Mouse (Mus musculus) forebrain, embryonic 16.5 days (tissue): ENCODE measurements at regions not wholly inside any gene's neighbourhood (a gene's known extent, or its start where the extent isn't known, plus 50 kb on each side); places are given as distances from the start of the nearest gene placed in this dataset.

Experiments used
- ATAC-seq: fragments of 200-750 bp; cut with Nextera tagmentation; 2 replicates; pipeline ENCODE4 v1.8.0; 2017; ENCODE audit warnings: mild to moderate bottlenecking, moderate library complexity
- H3K27ac ChIP-seq: fragments of 300-500 bp; sonication (generic); 2 replicates; pipeline ENCODE4 v1.5.1; 2014; ENCODE audit warnings: low read length, control low read depth
- H3K27me3 ChIP-seq: fragments of 300-500 bp; sonication (generic); replicated peaks from 2 replicates; pipeline ENCODE4 v1.6.1; 2014; ENCODE audit warnings: low read length; ENCODE audit not compliant: control insufficient read depth, insufficient read depth
- H3K36me3 ChIP-seq: fragments of 300-500 bp; sonication (generic); 2 replicates; pipeline ENCODE4 v1.6.1; 2014; ENCODE audit not compliant: control insufficient read depth, insufficient read depth
- H3K4me1 ChIP-seq: fragments of 300-500 bp; sonication (generic); replicated peaks from 2 replicates; pipeline ENCODE4 v1.6.1; 2014; ENCODE audit warnings: low read length; ENCODE audit not compliant: control insufficient read depth, insufficient read depth
- H3K4me2 ChIP-seq: fragments of 300-500 bp; sonication (generic); 2 replicates; pipeline ENCODE4 v1.6.1; 2014; ENCODE audit warnings: mild to moderate bottlenecking, low read length, control low read depth
- H3K4me3 ChIP-seq: fragments of 300-500 bp; sonication (generic); replicated peaks from 2 replicates; pipeline ENCODE4 v1.5.1; 2014; ENCODE audit warnings: mild to moderate bottlenecking, low read length, control low read depth
- H3K9ac ChIP-seq: fragments of 300-500 bp; sonication (generic); replicated peaks from 2 replicates; pipeline ENCODE4 v1.6.1; 2014; ENCODE audit warnings: low read depth, low read length, control low read depth
- H3K9me3 ChIP-seq: fragments of 300-500 bp; sonication (generic); 2 replicates; pipeline ENCODE4 v1.6.1; 2016; ENCODE audit warnings: low read length; ENCODE audit not compliant: control insufficient read depth
- whole genome bisulfite sequencing: fragments of 180-500 bp; shearing (Covaris S2); extraction: QIAGEN DNeasy Blood & Tissue Kit; methylation state at CpG from one replicate; pipeline ENCODE4 v1.1.7; 2014; 5-methylcytosine and 5-hydroxymethylcytosine counted together

DNA sequence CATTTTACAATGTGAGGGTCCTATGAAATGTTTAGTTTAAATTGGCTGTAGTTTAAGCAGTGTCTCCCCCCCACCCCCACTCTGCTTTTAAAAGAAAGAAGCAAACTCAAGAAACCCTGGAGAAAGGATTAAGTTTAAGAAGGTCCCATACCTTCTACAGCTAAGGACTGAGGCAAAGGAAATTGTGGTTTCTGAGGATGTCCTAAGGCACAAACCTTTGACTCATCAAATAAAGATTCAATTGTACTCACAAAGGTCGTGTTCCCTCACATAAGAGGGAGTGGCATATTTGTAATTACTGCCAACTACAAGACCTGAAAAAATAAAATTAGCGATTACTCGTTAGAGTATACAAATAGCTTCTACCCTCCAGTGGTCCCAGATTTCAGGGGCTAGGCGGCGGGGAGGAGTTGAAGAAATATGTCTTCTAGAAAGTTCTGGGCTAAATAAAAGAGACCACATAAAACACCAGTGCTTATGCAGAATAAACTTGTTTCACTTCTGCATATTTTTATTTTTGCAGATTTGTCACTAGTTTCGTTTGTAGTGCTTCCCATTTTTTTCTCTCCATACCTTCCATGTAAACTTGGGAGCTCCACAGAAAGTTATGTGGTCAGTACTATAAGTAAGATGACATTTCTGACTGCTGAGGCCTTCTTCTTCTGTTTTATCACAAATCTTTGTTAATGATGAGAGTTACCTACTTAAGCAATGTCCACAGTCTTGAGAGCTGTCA lies 127.0 kb downstream of the Csl start:
- no peak overlapping the region for H3K4me2 ChIP-seq
- no peak overlapping the region for H3K9ac ChIP-seq
- 67% methylated on average over 6 of the region's 6 CpGs for WGBS
- H3K4me1 ChIP-seq, result no peaks in the 10 kb centered on the region
- H3K27me3 ChIP-seq, result no peaks in the 10 kb centered on the region
- no peak overlapping the region for H3K27ac ChIP-seq
- H3K36me3 ChIP-seq, result no peaks in the 10 kb centered on the region
- ATAC-seq, result no peak
- no peaks in the 10 kb centered on the region for H3K9me3 ChIP-seq
- H3K4me3 ChIP-seq, result no peak overlapping the region

- Histone ChIP-seq H3K9me3 (no peaks in the 10 kb centered on the region), H3K27ac (no peak overlapping the region), H3K36me3 (no peaks in the 10 kb centered on the region), H3K4me2 (no peak overlapping the region), H3K4me1 (peaks cover 10% of the 10 kb centered on the region), H3K4me3 (no peak overlapping the region), H3K9ac (no peak overlapping the region), H3K27me3 (no peaks in the 10 kb centered on the region)
- 0 out of 2 replicates have a peak, but pooled peaks have one; percentile 7 for ATAC-seq
- 42% methylated on average over 4 of the region's 4 CpGs for WGBS
Measured at GRCm38 (mm10) chr10:99635796-99636195, 123.7 kb downstream of the Csl start.

DNA sequence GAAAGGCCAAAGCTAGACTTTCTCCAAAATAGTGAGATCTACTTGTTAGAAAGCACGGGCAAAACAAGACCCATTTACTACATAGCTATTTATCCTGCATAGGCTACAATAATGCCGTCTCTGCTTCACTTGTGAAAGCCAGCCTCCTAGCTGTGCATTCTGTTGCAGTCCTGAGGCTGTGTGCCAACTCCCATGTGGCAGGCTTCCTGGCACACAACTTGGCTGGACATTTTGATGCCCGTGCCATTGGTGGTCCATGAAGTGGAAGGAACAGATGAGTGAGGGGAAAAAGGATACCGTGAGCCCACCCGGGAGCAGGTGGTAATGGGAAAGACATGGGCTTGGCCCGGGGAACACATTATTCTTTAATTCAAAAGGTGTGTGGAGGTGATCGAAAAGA lies 120.4 kb downstream of the Csl start:
- H3K4me3 ChIP-seq, result no peak overlapping the region
- WGBS, result 30% methylated on average over 7 of the region's 7 CpGs
- H3K4me2 ChIP-seq, result peak overlapping the region; percentile 24; the same call in 1 of the 2 replicates
- no peak overlapping the region for H3K9ac ChIP-seq
- peak; percentile 88 for ATAC-seq
- H3K36me3 ChIP-seq, result no peaks in the 10 kb centered on the region
- no peaks in the 10 kb centered on the region for H3K9me3 ChIP-seq
- peaks cover 10% of the 10 kb centered on the region for H3K4me1 ChIP-seq
- peak overlapping the region; percentile 37; the same call in 1 of the 2 replicates for H3K27ac ChIP-seq
- no peaks in the 10 kb centered on the region; the same call in 1 of the 2 replicates for H3K27me3 ChIP-seq

- Histone ChIP-seq H3K9ac (no peak overlapping the region), H3K27me3 (no peaks in the 10 kb centered on the region; the same call in 1 of the 2 replicates), H3K36me3 (no peaks in the 10 kb centered on the region), H3K4me3 (no peak overlapping the region), H3K9me3 (no peaks in the 10 kb centered on the region), H3K4me1 (peaks cover 10% of the 10 kb centered on the region), H3K27ac (peak overlapping the region; percentile 37; the same call in 1 of the 2 replicates), H3K4me2 (peak overlapping the region; percentile 24; the same call in 1 of the 2 replicates)
- 21% methylated on average over 5 of the region's 5 CpGs for WGBS
- peak; percentile 84 for ATAC-seq
Measured at GRCm38 (mm10) chr10:99639469-99639868, 120.0 kb downstream of the Csl start.

GRCm38 (mm10) chr10:99641784-99642183 lies 117.7 kb downstream of the Csl start:
- WGBS, result 8% methylated on average over 11 of the region's 11 CpGs
- no peaks in the 10 kb centered on the region for H3K9me3 ChIP-seq
- peak overlapping the region; percentile 17; the same call in 1 of the 2 replicates for H3K4me2 ChIP-seq
- no peaks in the 10 kb centered on the region; the same call in 1 of the 2 replicates for H3K27me3 ChIP-seq
- no peaks in the 10 kb centered on the region for H3K36me3 ChIP-seq
- peak; percentile 56; the same call in 1 of the 2 replicates for ATAC-seq
- H3K4me3 ChIP-seq, result no peak overlapping the region
- peaks cover 10% of the 10 kb centered on the region for H3K4me1 ChIP-seq
- H3K9ac ChIP-seq, result no peak overlapping the region
- no peak overlapping the region for H3K27ac ChIP-seq

DNA sequence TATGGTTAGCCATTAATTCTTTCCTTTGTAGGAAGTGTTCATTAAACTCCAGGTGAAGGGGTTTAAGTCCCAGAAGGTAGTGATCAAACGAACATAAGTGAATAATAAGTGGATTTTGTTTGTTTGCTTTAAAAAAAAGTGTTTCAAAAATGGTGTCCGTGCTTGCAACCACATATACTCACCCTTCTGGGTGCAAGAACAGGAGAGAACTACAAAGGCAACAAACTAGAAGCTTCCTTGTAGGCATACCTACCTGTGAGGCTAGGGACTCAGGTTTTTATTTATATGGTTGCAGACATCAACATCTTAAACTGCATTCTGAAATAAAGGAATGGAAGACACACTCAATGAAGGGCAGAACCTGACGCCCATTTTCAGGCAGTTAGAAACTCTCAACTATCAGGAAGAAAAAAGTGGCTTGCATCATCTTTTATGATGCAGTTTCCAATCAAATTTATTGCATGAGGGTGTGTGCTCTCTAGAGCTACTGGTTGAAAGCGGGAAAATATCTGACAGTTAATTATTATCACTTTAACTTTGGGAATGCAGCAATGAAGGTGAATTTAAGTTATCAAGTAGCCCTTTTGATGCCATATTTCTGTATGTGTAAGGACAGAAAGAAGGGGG lies 117.1 kb downstream of the Csl start:
- H3K27ac ChIP-seq, result no peak overlapping the region
- H3K9ac ChIP-seq, result no peak overlapping the region
- no peaks in the 10 kb centered on the region for H3K9me3 ChIP-seq
- no peak overlapping the region for H3K4me2 ChIP-seq
- no peaks in the 10 kb centered on the region; the same call in 1 of the 2 replicates for H3K27me3 ChIP-seq
- no peak overlapping the region for H3K4me3 ChIP-seq
- H3K4me1 ChIP-seq, result peaks cover 10% of the 10 kb centered on the region
- 62% methylated on average over 4 of the region's 4 CpGs for WGBS
- no peak for ATAC-seq
- no peaks in the 10 kb centered on the region for H3K36me3 ChIP-seq

DNA sequence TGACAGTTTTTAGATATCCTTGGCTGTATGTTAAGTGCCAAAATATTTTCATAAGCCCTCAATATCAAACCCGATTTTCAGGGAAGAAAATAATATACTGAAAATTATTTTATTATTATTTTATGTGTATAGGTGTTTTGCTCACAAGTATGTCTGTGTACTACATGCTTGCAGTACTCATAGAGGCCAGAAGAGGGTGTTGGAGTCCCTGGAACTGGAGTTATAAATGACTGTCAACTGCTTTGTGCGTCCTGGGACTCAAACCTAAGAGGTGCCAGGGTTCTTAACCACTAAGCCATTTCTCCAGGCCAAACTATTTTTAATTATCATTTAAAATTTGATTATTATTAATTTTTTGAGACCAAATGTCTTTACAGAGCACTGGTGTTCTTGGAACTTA lies 114.5 kb downstream of the Csl start:
- Histone ChIP-seq H3K4me1 (no peaks in the 10 kb centered on the region), H3K27me3 (no peaks in the 10 kb centered on the region; the same call in 1 of the 2 replicates), H3K27ac (no peak overlapping the region), H3K36me3 (no peaks in the 10 kb centered on the region), H3K9me3 (no peaks in the 10 kb centered on the region), H3K4me2 (no peak overlapping the region), H3K9ac (no peak overlapping the region), H3K4me3 (no peak overlapping the region)
- no peak for ATAC-seq
- 38% methylated on average over 2 of the region's 2 CpGs for WGBS

DNA sequence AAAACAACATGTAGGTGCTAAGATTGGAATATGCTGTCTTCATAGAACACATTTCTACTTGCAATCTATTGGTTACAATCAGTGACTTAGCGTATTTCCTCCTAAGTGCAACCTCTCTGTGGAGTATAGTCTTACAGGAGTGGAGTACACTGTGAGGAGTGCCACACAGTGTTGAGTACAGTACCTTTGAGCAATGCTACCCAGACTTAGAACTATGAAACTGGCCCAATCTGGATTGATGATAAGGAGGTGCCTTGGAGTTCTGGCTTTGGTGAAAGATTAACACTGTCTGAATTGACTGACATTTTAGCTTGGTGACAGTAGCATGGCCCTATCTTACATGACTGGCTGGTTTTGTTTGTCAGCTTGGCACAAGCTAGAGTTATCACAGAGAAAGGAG lies 107.4 kb downstream of the Csl start:
- 96% methylated on average over 1 of the region's 1 CpGs for WGBS
- Histone ChIP-seq H3K36me3 (no peaks in the 10 kb centered on the region), H3K9ac (no peak overlapping the region), H3K4me2 (no peak overlapping the region), H3K9me3 (no peaks in the 10 kb centered on the region), H3K27me3 (no peaks in the 10 kb centered on the region), H3K4me3 (no peak overlapping the region), H3K4me1 (no peaks in the 10 kb centered on the region), H3K27ac (no peak overlapping the region)
- ATAC-seq, result no peak

DNA sequence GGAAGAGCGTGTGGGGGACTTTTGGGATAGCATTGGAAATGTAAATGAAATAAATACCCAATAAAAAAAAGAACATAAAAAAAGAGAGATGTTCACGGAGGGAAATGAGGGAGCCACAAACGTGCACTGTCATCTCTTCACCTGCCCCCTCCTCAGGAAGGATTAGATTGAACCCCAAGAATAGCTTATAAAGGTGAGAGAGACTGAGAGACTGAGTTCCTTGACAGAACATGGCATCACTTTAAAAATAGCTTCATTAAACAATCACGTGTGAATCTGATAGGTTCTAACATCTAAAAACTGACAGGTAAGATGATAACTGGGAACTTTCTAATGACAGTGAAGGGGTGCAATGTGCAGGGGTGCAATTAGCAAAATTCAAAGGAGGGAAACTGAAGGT lies 105.2 kb downstream of the Csl start:
- Histone ChIP-seq H3K9ac (no peak overlapping the region), H3K4me2 (no peak overlapping the region), H3K4me3 (no peak overlapping the region), H3K4me1 (no peaks in the 10 kb centered on the region), H3K27me3 (no peaks in the 10 kb centered on the region), H3K9me3 (no peaks in the 10 kb centered on the region), H3K27ac (no peak overlapping the region), H3K36me3 (no peaks in the 10 kb centered on the region)
- ATAC-seq, result peak; percentile 74
- WGBS, result 85% methylated on average over 4 of the region's 4 CpGs
